Mouse (Mus musculus): ENCODE measurements around the gene Hopx. TPM values are rescaled to one million over a fixed set of nuclear protein-coding genes. Genes with fewer than 3 reads are reported as not detected.

The Hopx gene
- polyA plus RNA-seq, 1 experiment from 2014 or later = 4.4 TPM

- no peak for ATAC-seq
- Histone ChIP-seq H3K4me3 (ENCODE audit: low read length) (no peak overlapping the region), H3K9me3 (ENCODE audit: control insufficient read depth, low read length) (no peaks in the 10 kb centered on the region), H3K27me3 (replicated peaks; ENCODE audit: control insufficient read depth, insufficient read depth, low read length) (no peaks in the 10 kb centered on the region), H3K4me1 (ENCODE audit: control insufficient read depth, insufficient read depth, low read length) (no peaks in the 10 kb centered on the region; the same call in 1 of the 2 replicates), H3K4me2 (ENCODE audit: low read depth, low read length) (no peak overlapping the region), H3K27ac (ENCODE audit: low read length) (no peak overlapping the region), H3K36me3 (ENCODE audit: control insufficient read depth, insufficient read depth, low read length) (no peaks in the 10 kb centered on the region), H3K9ac (ENCODE audit: low read depth, low read length) (no peak overlapping the region)
- WGBS = 94% methylated on average over 2 of the region's 2 CpGs
Measured at GRCm38 (mm10) chr5:77134961-77135360, 20.0 kb upstream of the Hopx start.

- ATAC-seq = no peak
- H3K4me2 ChIP-seq (ENCODE audit: low read depth, low read length) = no peak overlapping the region
- WGBS = 62% methylated on average over 4 of the region's 4 CpGs
Measured at GRCm38 (mm10) chr5:77134465-77134864, 19.5 kb upstream of the Hopx start.

GRCm38 (mm10) chr5:77133960-77134359 is 19.0 kb upstream of the Hopx start:
- Histone ChIP-seq H3K27ac (ENCODE audit: low read length) (no peak overlapping the region), H3K27me3 (replicated peaks; ENCODE audit: control insufficient read depth, insufficient read depth, low read length) (no peaks in the 10 kb centered on the region), H3K9me3 (ENCODE audit: control insufficient read depth, low read length) (no peaks in the 10 kb centered on the region), H3K36me3 (ENCODE audit: control insufficient read depth, insufficient read depth, low read length) (no peaks in the 10 kb centered on the region), H3K4me2 (ENCODE audit: low read depth, low read length) (no peak overlapping the region), H3K9ac (ENCODE audit: low read depth, low read length) (no peak overlapping the region), H3K4me3 (ENCODE audit: low read length) (no peak overlapping the region), H3K4me1 (ENCODE audit: control insufficient read depth, insufficient read depth, low read length) (no peaks in the 10 kb centered on the region; the same call in 1 of the 2 replicates)
- no peak for ATAC-seq
- 80% methylated on average over 5 of the region's 5 CpGs for WGBS

More at GRCm38 (mm10) chr5:77134465-77134864, 19.5 kb upstream of the Hopx start:
- H3K36me3 ChIP-seq (ENCODE audit: control insufficient read depth, insufficient read depth, low read length) = no peaks in the 10 kb centered on the region
- H3K4me1 ChIP-seq (ENCODE audit: control insufficient read depth, insufficient read depth, low read length) = no peaks in the 10 kb centered on the region; the same call in 1 of the 2 replicates
- H3K4me3 ChIP-seq (ENCODE audit: low read length) = no peak overlapping the region
- H3K27me3 ChIP-seq (replicated peaks; ENCODE audit: control insufficient read depth, insufficient read depth, low read length) = no peaks in the 10 kb centered on the region
- H3K9me3 ChIP-seq (ENCODE audit: control insufficient read depth, low read length) = no peaks in the 10 kb centered on the region
- H3K27ac ChIP-seq (ENCODE audit: low read length) = no peak overlapping the region
- H3K9ac ChIP-seq (ENCODE audit: low read depth, low read length) = no peak overlapping the region

GRCm38 (mm10) chr5:77132457-77133135 is 17.7 kb upstream of the Hopx start:
- no peaks in the 10 kb centered on the region; the same call in 1 of the 2 replicates for H3K4me1 ChIP-seq (ENCODE audit: control insufficient read depth, insufficient read depth, low read length)
- no peak overlapping the region for H3K9ac ChIP-seq (ENCODE audit: low read depth, low read length)
- H3K4me3 ChIP-seq (ENCODE audit: low read length) = no peak overlapping the region
- H3K27me3 ChIP-seq (replicated peaks; ENCODE audit: control insufficient read depth, insufficient read depth, low read length) = no peaks in the 10 kb centered on the region
- H3K9me3 ChIP-seq (ENCODE audit: control insufficient read depth, low read length) = no peaks in the 10 kb centered on the region
- ATAC-seq = no peak
- no peak overlapping the region for H3K4me2 ChIP-seq (ENCODE audit: low read depth, low read length)
- 95% methylated on average over 2 of the region's 2 CpGs for WGBS
- no peak overlapping the region for H3K27ac ChIP-seq (ENCODE audit: low read length)
- H3K36me3 ChIP-seq (ENCODE audit: control insufficient read depth, insufficient read depth, low read length) = no peaks in the 10 kb centered on the region

GRCm38 (mm10) chr5:77131879-77132278 is 17.0 kb upstream of the Hopx start:
- Histone ChIP-seq H3K27me3 (replicated peaks; ENCODE audit: control insufficient read depth, insufficient read depth, low read length) (no peaks in the 10 kb centered on the region), H3K9me3 (ENCODE audit: control insufficient read depth, low read length) (no peaks in the 10 kb centered on the region), H3K27ac (ENCODE audit: low read length) (no peak overlapping the region), H3K4me2 (ENCODE audit: low read depth, low read length) (no peak overlapping the region), H3K4me3 (ENCODE audit: low read length) (no peak overlapping the region), H3K9ac (ENCODE audit: low read depth, low read length) (no peak overlapping the region), H3K4me1 (ENCODE audit: control insufficient read depth, insufficient read depth, low read length) (no peaks in the 10 kb centered on the region), H3K36me3 (ENCODE audit: control insufficient read depth, insufficient read depth, low read length) (no peaks in the 10 kb centered on the region)
- 87% methylated on average over 8 of the region's 8 CpGs for WGBS
- no peak for ATAC-seq

- Histone ChIP-seq H3K4me2 (ENCODE audit: low read depth, low read length) (no peak overlapping the region), H3K9me3 (ENCODE audit: control insufficient read depth, low read length) (no peaks in the 10 kb centered on the region), H3K36me3 (ENCODE audit: control insufficient read depth, insufficient read depth, low read length) (no peaks in the 10 kb centered on the region), H3K27ac (ENCODE audit: low read length) (no peak overlapping the region), H3K9ac (ENCODE audit: low read depth, low read length) (no peak overlapping the region), H3K27me3 (replicated peaks; ENCODE audit: control insufficient read depth, insufficient read depth, low read length) (no peaks in the 10 kb centered on the region), H3K4me3 (ENCODE audit: low read length) (no peak overlapping the region), H3K4me1 (ENCODE audit: control insufficient read depth, insufficient read depth, low read length) (no peaks in the 10 kb centered on the region)
- WGBS = 66% methylated on average over 16 of the region's 16 CpGs
- ATAC-seq = peak; percentile 16; the same call in 1 of the 2 replicates
Measured at GRCm38 (mm10) chr5:77130310-77131020, 15.5 kb upstream of the Hopx start.

- 0 out of 2 replicates have a peak, but pooled peaks cover under 1% of the 10 kb centered on the region for H3K4me1 ChIP-seq (ENCODE audit: control insufficient read depth, insufficient read depth, low read length)
- H3K27me3 ChIP-seq (replicated peaks; ENCODE audit: control insufficient read depth, insufficient read depth, low read length) = no peaks in the 10 kb centered on the region
- no peak overlapping the region for H3K4me2 ChIP-seq (ENCODE audit: low read depth, low read length)
- 0 out of 2 replicates have a peak, but pooled peaks have one; percentile 31 for ATAC-seq
- no peak overlapping the region for H3K9ac ChIP-seq (ENCODE audit: low read depth, low read length)
- H3K9me3 ChIP-seq (ENCODE audit: control insufficient read depth, low read length) = no peaks in the 10 kb centered on the region
- no peaks in the 10 kb centered on the region for H3K36me3 ChIP-seq (ENCODE audit: control insufficient read depth, insufficient read depth, low read length)
- WGBS = 57% methylated on average over 2 of the region's 2 CpGs
- H3K27ac ChIP-seq (ENCODE audit: low read length) = no peak overlapping the region
- no peak overlapping the region for H3K4me3 ChIP-seq (ENCODE audit: low read length)
Measured at GRCm38 (mm10) chr5:77129907-77130306, 15.0 kb upstream of the Hopx start.

- 85% methylated on average over 4 of the region's 4 CpGs for WGBS
- ATAC-seq = no peak
- Histone ChIP-seq H3K27me3 (replicated peaks; ENCODE audit: control insufficient read depth, insufficient read depth, low read length) (no peaks in the 10 kb centered on the region), H3K4me1 (ENCODE audit: control insufficient read depth, insufficient read depth, low read length) (peaks cover 8% of the 10 kb centered on the region), H3K4me2 (ENCODE audit: low read depth, low read length) (no peak overlapping the region), H3K36me3 (ENCODE audit: control insufficient read depth, insufficient read depth, low read length) (no peaks in the 10 kb centered on the region), H3K9ac (ENCODE audit: low read depth, low read length) (no peak overlapping the region), H3K9me3 (ENCODE audit: control insufficient read depth, low read length) (no peaks in the 10 kb centered on the region), H3K27ac (ENCODE audit: low read length) (no peak overlapping the region), H3K4me3 (ENCODE audit: low read length) (no peak overlapping the region)
Measured at GRCm38 (mm10) chr5:77128854-77129253, 13.9 kb upstream of the Hopx start.

GRCm38 (mm10) chr5:77126415-77126968 is 11.6 kb upstream of the Hopx start:
- H3K4me2 ChIP-seq (ENCODE audit: low read depth, low read length) = no peak overlapping the region
- H3K4me3 ChIP-seq (ENCODE audit: low read length) = no peak overlapping the region
- no peak overlapping the region for H3K9ac ChIP-seq (ENCODE audit: low read depth, low read length)
- H3K27ac ChIP-seq (ENCODE audit: low read length) = no peak overlapping the region
- no peaks in the 10 kb centered on the region for H3K27me3 ChIP-seq (replicated peaks; ENCODE audit: control insufficient read depth, insufficient read depth, low read length)
- WGBS = 93% methylated on average over 3 of the region's 3 CpGs
- no peaks in the 10 kb centered on the region for H3K36me3 ChIP-seq (ENCODE audit: control insufficient read depth, insufficient read depth, low read length)
- no peak for ATAC-seq
- H3K4me1 ChIP-seq (ENCODE audit: control insufficient read depth, insufficient read depth, low read length) = peaks cover 10% of the 10 kb centered on the region
- H3K9me3 ChIP-seq (ENCODE audit: control insufficient read depth, low read length) = no peaks in the 10 kb centered on the region

All from intestine, embryonic 16.5 days (tissue).